Mouse (Mus musculus) midbrain, embryonic 12.5 days (tissue): ENCODE measurements at regions not wholly inside any gene's neighbourhood (a gene's known extent, or its start where the extent isn't known, plus 50 kb on each side); places are given as distances from the start of the nearest gene placed in this dataset.

Experiments used
- ATAC-seq: fragments of 200-750 bp; cut with Nextera tagmentation; 2 replicates; pipeline ENCODE4 v1.8.0; 2017; ENCODE audit warnings: low read depth, moderate TSS enrichment, moderate library complexity; ENCODE audit not compliant: low FRiP score
- H3K27ac ChIP-seq: fragments of 300-500 bp; sonication (generic); replicated peaks from 2 replicates; pipeline ENCODE4 v1.5.1; 2016; ENCODE audit warnings: mild to moderate bottlenecking
- H3K27me3 ChIP-seq: fragments of 300-500 bp; sonication (generic); 2 replicates; pipeline ENCODE4 v1.6.1; 2016; ENCODE audit warnings: mild to moderate bottlenecking
- H3K36me3 ChIP-seq: fragments of 300-500 bp; sonication (generic); 2 replicates; pipeline ENCODE4 v1.6.1; 2016
- H3K4me1 ChIP-seq: fragments of 300-500 bp; sonication (generic); 2 replicates; pipeline ENCODE4 v1.6.1; 2016
- H3K4me2 ChIP-seq: fragments of 300-500 bp; sonication (generic); replicated peaks from 2 replicates; pipeline ENCODE4 v1.6.1; 2016; ENCODE audit warnings: mild to moderate bottlenecking, moderate library complexity
- H3K4me3 ChIP-seq: fragments of 300-500 bp; sonication (generic); 2 replicates; pipeline ENCODE4 v1.5.1; 2016; ENCODE audit warnings: mild to moderate bottlenecking
- H3K9ac ChIP-seq: fragments of 300-500 bp; sonication (generic); replicated peaks from 2 replicates; pipeline ENCODE4 v1.6.1; 2016; ENCODE audit warnings: mild to moderate bottlenecking, moderate library complexity
- H3K9me3 ChIP-seq: fragments of 300-500 bp; sonication (generic); 2 replicates; pipeline ENCODE4 v1.6.1; 2016; ENCODE audit warnings: mild to moderate bottlenecking
- WGBS: fragments of 180-500 bp; shearing (Covaris S2); methylation state at CpG from one replicate; pipeline ENCODE4 v1.1.7; 2016; 5-methylcytosine and 5-hydroxymethylcytosine counted together

DNA sequence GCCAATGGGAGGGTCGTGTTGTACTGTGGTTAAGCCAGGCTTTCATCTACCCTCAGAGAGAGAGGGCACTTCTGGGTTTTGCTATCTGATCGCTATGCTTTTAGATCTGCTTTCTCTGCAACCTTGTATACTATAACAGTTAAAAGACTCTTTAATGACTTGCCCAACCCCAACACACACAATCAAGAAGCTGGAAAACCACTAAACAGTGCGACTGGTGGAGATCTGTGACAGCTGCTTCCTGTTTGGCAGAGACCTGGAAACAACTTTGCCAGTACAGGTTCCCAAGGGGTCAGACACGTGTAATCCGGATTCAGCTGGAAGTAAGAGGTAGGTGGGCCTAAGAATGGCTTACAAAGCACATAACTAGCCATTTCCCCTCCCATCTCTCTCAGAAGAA, 208.6 kb upstream of the Amigo2 start:
- Histone ChIP-seq H3K27me3 (no peaks in the 10 kb centered on the region), H3K27ac (no peak overlapping the region), H3K36me3 (no peaks in the 10 kb centered on the region), H3K4me1 (0 out of 2 replicates have a peak, but pooled peaks cover 2% of the 10 kb centered on the region), H3K9me3 (no peaks in the 10 kb centered on the region), H3K4me2 (no peak overlapping the region), H3K4me3 (no peak overlapping the region), H3K9ac (no peak overlapping the region)
- 77% methylated on average over 5 of the region's 5 CpGs for WGBS
- ATAC-seq: no peak

- WGBS: 84% methylated on average over 3 of the region's 3 CpGs
- no peaks in the 10 kb centered on the region for H3K27me3 ChIP-seq
- no peaks in the 10 kb centered on the region for H3K9me3 ChIP-seq
- H3K4me2 ChIP-seq: no peak overlapping the region
- no peak overlapping the region for H3K27ac ChIP-seq
- H3K36me3 ChIP-seq: no peaks in the 10 kb centered on the region
- ATAC-seq: no peak
- H3K9ac ChIP-seq: no peak overlapping the region
- no peaks in the 10 kb centered on the region for H3K4me1 ChIP-seq
- H3K4me3 ChIP-seq: no peak overlapping the region
Measured at GRCm38 (mm10) chr15:97449724-97450123, 202.6 kb upstream of the Amigo2 start.

- WGBS: 95% methylated on average over 6 of the region's 6 CpGs
- Histone ChIP-seq H3K27ac (no peak overlapping the region), H3K27me3 (no peaks in the 10 kb centered on the region), H3K9ac (no peak overlapping the region), H3K9me3 (no peaks in the 10 kb centered on the region), H3K36me3 (no peaks in the 10 kb centered on the region), H3K4me2 (no peak overlapping the region), H3K4me1 (no peaks in the 10 kb centered on the region), H3K4me3 (no peak overlapping the region)
- ATAC-seq: no peak
Measured at GRCm38 (mm10) chr15:97449001-97449400, 201.9 kb upstream of the Amigo2 start.

DNA sequence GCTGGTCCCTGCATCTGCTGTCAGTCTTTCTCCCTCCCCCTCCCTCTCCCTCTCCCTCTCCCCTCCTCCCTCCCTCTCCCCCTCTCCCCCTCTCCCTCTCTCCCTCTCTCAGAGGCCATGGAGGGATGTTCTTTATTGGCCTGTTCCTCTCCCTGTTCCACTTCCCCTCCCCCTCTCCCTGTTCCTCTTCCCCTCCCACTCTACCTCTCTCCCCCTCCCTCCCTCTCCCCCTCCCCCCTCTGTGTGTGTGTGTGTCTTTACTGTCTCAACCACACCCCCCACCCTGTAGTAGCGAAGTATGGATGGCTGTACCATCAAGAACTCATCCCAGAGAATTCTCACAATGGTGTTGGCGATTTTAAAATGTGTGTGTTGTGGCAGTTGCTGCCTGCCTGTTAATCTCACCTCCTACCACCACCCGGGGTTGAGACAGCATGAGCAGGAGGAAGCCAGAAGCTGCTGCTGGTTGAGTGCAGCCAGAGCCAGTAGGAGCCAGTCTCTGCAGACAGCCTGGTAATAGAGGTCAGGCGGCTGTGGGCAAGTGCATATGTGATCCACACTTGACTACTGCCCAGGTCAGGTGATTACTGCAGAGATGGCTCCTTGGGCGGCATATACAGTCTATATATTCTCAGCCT, 201.3 kb upstream of the Amigo2 start:
- H3K36me3 ChIP-seq: no peaks in the 10 kb centered on the region
- no peak for ATAC-seq
- no peaks in the 10 kb centered on the region for H3K9me3 ChIP-seq
- H3K9ac ChIP-seq: no peak overlapping the region
- H3K27ac ChIP-seq: no peak overlapping the region
- no peaks in the 10 kb centered on the region for H3K27me3 ChIP-seq
- no peak overlapping the region for H3K4me3 ChIP-seq
- H3K4me1 ChIP-seq: no peaks in the 10 kb centered on the region
- WGBS: 62% methylated on average over 5 of the region's 5 CpGs
- H3K4me2 ChIP-seq: no peak overlapping the region

GRCm38 (mm10) chr15:97446181-97446580, 199.1 kb upstream of the Amigo2 start:
- 56% methylated on average over 9 of the region's 9 CpGs for WGBS
- ATAC-seq: no peak
- Histone ChIP-seq H3K27ac (peak overlapping the region; percentile 35), H3K4me2 (no peak overlapping the region), H3K27me3 (no peaks in the 10 kb centered on the region), H3K9ac (no peak overlapping the region), H3K4me1 (no peaks in the 10 kb centered on the region), H3K4me3 (no peak overlapping the region), H3K9me3 (no peaks in the 10 kb centered on the region), H3K36me3 (no peaks in the 10 kb centered on the region)

DNA sequence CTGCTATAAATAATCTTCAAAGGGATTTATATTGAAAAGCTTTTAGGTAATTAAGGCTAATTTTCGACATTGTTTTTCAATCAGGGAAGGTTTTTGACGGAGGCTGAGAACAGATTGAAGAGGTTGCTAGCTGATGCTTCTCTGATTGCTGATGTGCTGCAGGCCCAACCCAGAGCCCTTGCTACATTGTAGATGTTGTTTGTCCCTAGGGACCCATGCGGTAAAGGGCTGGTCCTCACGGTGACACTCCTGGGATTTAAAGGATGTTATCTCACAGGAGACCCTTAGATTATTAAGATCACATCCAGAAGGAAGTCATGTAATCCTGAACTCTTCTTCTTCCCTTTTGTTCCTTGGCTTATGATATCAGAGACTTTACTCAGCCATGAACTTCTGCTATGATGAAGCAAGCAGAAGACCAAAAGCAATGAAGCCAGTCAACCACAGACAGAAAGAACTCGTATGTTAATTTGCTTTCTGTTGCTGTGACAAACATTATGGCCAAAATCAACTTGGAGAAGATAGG, 191.2 kb upstream of the Amigo2 start:
- 91% methylated on average over 5 of the region's 5 CpGs for WGBS
- Histone ChIP-seq H3K9ac (no peak overlapping the region), H3K4me1 (no peaks in the 10 kb centered on the region), H3K9me3 (no peaks in the 10 kb centered on the region), H3K4me2 (no peak overlapping the region), H3K36me3 (no peaks in the 10 kb centered on the region), H3K4me3 (no peak overlapping the region), H3K27me3 (no peaks in the 10 kb centered on the region), H3K27ac (no peak overlapping the region)
- ATAC-seq: no peak
